Mouse (Mus musculus) liver, postnatal 0 days (tissue): ENCODE results near the gene Tfb1m.

Experiments
- CTCF ChIP-seq: sonication (generic); IDR thresholded peaks from 2 replicates; pipeline ENCODE4 v1.5.1; 2016; ENCODE audit warnings: antibody characterized with exemption, low read depth
- EP300 ChIP-seq: IDR thresholded peaks from 2 replicates; pipeline ENCODE4 v1.6.1; 2016; ENCODE audit warnings: antibody characterized with exemption, low read depth, mild to moderate bottlenecking

GRCm38 (mm10) chr17:3509841-3510240 is 47.7 kb downstream of the Tfb1m start:
- TF ChIP-seq EP300, result no peak
- TF ChIP-seq CTCF, result peak; percentile 90
